Mouse (Mus musculus) CD8-positive naive resting alpha-beta T cell, adult 2 months (primary cell): ENCODE measurements around the gene Il13.

ENCODE experiments used
- DNase-seq, 2 experiments: peaks; one replicate each; pipeline ENCODE4 v3.0.0; 2022; ENCODE audit warnings: low read depth in 2 of 2, low spot score in 2 of 2

The Il13 gene

DNA sequence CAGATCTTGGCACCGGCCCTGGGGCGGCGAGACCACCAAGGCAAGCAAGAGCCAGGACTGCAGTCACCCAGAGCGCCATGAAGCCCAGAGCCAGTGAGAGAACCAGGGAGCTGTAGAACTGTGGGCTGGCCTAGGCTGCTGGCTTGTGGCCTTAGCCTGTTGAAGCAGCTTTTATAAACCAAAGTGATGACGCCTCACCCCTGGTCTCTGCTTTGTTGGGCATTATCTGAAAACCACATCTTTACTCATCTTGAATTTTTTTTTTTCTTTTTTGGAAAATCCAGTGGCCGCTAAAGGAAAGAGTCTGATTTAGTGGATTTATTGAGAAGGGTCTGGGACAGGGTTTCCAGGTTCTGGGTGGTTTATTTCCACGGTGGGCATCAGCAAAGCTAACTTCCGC, at the start of gene Il13:
Gene Il13, minus strand, starts transcription at position 147 of the 400 bp plus-strand sequence.
- no peak for DNase-seq

DNA sequence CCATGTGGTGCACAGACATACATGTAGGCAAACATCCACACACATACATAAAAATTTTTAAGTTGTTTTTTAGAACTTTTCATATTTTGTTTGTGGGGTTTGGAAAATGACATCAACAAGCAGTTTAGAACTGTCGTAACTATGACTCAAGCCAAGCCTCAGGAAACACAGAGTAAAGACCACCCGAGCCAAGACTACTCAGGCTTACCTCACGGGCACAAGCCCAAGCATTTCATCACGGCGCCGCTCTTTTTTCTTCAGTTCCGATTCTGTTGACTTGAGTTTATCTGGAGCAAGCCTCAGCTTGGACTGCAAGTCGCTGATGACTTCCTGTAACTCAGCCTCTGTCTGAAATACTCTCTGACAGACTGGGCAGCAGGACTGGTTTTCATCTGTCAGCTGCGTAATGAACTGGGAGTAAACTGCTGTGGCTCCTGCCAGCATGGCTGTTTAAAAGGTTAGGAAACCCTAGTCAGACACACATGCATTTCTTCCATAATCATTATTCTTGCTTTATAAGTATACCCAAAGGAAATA, 48.6 kb upstream of the Il13 start:
- DNase-seq, result no peak

DNA sequence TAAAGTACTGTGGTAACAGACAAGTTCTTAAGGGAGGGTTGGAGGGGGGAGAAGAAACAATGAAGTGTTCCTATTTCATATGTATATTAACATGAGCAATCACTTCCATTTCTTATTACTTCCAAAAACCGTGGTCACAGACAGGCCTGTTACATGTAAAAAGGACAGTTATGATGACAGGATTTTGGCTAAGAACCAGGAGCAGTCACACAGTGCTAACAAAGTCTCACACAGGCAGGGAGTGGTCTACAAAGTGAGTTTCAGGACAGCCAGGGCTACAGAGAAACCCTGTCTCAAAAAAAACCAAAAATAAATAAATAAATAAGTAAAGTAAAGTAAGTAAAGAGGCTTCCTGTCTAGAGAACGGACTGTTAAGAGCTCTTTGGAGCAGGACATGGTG, 47.7 kb upstream of the Il13 start:
- DNase-seq, result no peak

DNA sequence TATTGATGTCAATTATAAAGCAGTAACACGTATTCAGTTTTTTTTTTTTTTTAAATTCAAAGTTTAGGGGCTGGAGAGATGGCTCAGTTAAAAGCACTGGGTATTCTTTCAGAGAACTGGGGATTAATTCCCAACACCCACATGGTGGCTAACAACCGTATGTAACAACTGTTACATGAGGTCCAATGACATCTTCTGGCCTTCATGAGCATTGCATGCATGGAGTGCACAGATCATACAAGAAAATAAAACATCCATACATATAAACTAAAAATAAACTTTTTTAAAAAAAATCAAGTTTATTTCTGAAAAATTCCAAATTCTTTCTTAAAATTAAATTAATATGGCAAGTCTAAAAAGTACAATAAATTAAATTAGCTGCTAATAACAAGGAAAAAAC, 47.2 kb upstream of the Il13 start:
- no peak for DNase-seq

DNA sequence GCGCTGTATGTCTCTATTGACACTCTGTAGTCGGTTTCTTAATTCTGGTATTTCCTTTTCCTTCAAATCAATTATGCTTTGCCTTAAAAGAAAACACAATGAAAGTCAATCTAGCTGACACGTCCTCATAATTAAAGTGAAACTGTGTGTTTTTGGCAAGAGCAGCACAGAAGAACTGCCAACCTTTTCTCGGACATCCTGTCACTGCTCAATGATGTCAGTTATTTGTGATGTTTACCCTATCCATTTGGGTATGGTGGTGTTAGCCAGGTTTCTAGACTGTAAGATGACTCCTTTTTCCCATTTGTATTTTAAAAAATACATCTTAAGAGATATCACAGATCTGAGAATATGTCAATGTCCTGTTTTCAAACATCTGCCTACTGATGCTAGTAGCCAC, 45.6 kb upstream of the Il13 start:
- no peak for DNase-seq

DNA sequence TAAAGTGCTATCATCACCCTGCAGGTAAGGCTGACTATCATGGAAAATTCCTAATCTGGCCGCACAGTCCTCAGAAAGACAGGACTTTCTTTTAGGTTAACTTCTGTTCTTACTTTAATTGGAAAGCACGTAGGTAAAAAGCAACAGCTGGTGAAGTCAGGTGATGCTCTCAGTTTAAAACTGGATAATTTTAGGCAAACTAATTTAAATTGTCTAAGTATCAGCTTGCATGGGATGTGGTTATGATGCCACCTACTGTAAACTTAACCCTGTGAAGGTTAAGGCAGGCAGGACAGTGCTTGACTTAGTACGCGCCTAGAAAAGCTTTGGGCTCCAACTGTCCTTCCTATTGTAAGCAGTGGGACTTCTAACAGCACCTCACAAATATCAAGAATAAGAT, 36.9 kb upstream of the Il13 start:
- DNase-seq, result no peak

DNA sequence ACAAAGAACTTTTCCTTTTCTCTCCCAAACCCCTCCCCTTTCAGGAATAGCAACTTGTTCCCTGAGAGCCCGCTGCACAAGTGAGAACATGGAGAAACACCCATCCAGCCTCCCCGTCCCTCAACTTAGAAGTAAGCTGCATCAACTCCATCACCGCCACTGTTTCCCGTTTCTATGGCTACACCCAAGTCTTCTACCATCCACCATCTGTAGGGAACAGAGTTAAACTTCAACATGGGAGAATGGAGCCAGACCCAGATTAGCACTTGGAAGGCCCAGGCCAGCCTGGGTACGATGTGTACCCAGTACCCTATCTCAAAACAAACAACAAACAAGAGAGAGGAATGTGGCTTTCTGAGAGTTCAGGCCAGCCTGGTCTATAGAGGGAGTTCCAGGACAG, 29.6 kb upstream of the Il13 start:
- DNase-seq, result no peak

DNA sequence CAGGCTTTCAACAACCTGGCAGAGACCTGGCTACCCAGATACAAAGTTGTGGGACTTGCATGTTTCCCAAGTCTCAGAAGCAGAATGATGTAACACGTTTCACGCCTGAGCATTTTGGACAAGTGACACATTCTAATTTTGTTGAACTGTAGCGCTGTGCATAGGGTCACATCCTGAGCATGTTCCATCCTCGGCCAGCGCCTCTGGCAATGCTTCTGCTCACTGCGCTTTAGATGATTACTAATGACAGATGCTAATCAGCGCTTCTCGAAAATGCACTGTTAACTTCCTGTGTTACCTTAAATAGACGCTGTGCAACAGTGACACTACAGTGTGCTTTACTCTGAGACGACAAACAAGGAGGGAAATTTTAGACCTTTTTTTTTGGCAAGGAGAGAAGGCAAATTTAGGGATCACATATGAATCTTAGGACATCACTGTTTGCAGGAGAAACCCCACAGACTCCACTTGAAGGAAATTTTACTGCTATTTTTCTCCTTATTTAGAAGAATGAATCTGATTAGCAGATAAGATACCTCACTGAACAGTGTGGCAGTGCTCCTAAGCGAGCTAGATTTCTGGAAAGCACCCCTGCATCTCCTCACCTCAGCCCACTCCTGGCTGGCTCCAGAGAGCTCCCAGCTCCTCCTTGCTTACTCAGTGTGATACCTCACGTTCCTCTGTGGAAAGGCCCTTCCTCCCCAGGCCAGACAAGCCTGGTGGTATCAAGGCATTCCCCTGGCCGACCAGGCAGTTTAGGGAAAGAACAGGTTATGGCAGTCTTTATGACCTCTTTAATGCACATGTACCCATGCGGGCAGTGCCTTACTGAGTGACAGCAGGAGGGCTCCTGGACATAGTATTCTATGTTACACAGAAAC, 28.5 kb upstream of the Il13 start:
- DNase-seq, result no peak

DNA sequence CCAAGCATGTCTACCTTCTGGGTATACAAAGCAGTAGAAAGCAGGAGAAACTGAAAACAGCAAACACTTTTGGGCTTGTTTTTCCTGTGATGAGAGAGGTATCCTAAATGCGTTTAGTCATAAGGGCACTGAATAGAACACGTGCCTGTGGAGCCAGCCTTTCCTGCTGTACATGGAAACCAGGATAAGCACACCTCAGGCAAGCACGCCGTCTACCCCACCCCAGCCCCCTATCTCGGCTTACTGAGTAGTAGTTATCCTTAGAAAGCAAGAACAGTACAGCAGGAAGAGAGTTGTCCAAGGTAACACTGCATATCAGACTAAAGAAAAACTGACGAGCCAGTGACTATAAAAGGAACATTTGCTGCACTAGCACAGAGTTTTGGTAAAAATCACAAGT, 23.3 kb upstream of the Il13 start:
- DNase-seq, result no peak

DNA sequence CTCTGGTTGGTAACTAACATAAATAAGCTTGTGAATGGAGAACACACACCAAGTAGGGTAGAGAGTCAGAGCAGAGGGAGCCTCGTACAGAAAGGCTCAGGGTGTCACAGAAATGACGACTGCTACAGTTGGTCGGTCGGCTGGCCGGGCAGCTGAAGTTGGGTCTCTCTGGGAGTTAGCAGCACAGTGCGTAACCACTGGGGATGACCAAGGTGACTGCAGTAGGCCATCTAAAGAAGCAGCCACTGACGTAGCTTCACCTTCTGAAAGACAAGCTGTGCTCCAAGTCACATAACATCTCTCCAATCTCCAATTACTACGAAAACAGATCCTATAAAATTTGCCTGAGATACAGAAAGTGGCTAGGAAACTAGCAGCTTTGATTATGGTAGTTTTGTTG, 22.9 kb upstream of the Il13 start:
- no peak for DNase-seq

DNA sequence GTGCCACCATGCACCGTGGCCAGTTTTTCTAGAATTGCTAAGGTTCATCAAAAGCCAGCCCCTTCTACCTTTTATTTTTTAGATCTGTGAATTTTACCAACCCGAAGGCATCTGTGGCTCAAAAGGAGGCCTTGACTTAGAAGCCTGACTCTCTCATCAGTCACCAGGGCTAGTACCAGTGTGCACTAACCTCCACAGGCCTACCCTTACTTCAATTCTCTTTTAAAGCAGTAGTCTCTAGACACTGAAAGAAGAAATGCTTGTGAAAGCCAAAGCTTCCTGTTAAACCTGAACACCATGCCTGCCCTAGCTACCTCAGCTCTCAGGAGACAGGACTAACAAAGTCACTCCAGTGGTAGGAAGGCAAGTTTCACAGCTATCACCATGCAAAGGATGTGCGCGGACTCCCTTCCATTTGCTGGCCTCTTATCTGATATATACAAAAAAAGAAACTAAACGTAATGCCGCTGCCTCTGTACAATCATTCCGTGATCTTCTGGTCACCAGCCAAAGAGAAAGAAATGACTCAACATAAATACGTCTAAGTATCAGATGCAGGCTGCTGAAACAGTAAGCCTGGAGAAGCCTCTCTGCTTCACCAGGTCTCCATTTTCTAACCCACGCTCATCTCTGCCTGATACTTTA, 22.2 kb upstream of the Il13 start:
- DNase-seq, result no peak

DNA sequence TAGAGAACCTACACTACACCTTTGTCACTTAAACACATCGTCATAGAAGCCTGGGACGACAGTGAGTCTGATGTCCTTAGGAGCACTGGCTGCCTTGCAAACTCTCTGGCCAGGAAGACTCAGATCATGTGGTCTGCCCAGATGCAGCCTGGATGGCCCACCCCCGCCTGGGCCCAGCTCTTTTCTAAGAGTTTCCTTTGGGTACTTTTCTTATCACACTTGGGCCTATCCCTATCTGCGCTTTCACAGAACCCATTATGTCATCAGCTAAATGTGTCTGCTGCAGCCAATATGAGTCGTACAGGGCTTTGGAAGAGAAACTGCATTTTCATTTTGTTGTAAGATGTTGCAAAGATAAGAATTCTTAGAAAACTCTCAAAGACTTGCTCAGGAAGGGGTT, 20.5 kb upstream of the Il13 start:
- DNase-seq, result no peak

DNA sequence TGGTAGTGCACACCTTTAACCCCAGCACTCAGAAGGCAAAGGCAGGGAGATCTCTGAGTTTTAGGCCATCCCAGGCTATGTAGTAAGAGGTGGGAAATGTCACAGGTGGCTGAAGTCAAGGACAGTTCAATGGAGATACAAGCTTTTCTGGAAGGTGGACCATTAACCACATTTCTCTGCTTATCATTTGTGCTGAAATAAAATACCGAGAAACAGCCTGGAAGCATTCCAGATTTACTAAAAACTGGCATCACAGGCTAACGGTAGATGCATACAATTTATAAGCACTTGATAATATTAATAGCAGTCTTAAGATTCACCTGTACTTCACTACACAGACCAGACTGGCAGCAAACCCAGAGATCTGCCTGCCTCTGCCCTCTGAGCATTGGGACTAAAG, 17.9 kb upstream of the Il13 start:
- no peak for DNase-seq

DNA sequence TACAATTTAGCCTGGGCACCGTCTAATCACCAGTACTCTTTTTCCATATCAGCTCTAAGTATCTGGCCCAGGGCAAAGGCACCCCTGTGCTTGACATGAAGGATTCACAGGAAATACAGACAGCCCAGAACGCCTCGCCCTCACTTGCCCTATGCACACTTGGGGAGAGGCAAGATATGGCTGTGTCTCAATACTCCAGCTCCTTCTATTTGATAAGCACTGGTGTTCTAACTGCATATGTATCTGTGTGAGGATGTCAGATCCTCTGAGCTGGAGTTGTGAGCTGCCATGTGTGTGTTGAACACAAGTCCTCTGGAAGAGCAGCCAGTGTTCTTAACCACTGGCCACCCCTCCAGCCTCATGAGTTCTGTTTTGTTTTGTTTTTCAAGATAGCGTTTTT, 16.9 kb upstream of the Il13 start:
- DNase-seq, result no peak

DNA sequence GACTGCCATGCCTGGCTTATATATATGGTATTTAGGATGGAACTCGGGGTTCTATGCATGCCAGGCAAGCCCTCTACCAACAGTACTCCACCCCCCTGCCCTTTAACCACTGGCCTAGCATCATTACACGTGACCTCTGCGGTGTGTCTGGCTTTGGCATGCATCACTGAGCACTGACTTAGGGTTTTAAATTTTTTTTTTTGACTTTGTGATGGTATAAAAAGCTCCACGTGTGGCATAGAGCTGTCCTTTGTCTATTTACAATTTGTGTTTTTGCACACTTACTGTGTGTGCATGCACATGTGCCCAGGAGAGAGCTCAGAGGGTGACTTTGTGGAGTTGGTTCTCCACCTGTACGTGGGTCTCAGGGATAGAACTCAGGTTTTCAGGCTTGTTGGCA, 9.5 kb upstream of the Il13 start:
- no peak for DNase-seq

DNA sequence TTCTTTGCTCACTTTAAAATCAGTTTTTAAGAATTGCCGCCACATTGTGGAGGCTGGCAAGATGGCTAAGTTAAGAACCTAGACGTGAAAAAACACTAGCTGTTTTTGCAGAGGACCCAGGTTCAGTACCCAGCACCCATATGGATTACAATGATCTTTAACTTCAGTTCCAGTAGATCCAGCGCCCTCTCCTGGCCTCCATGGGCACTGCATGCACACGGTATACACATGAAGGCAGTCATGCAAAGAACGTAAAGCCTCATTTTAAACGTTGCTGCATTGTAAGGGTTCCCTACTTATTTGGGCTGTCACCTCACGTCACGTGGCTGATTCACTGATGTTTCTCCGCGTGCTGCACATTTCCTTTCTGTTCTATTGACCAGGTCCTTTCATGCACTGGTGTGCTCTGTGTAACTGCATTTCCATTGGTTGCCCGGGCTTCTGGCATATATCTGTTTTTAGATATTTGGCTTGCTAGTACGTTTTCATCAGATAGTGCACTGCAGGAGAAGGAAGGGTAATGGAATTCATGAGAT, 8.3 kb upstream of the Il13 start:
- DNase-seq, result no peak

DNA sequence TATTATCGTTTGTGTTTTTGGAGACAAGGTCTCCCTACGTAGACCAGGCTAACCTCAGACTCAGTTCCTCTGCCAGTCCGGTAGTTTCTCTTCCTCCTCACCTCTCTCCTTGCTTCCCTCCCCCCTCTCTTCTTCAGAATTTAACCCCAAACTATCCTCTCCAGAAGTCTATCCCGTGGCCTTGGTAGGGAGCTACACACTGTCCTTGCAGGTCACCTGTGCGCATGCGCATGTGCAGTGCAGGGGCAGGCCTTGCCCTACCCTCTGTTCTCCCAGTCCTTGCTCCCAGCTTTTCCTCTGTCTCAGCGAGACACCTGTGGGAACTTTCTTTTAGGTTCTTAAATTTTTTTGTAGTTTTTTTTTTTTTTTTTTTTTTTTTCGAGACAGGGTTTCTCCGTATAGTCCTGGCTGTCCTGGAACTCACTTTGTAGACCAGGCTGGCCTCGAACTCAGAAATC, 3.3 kb upstream of the Il13 start:
- no peak for DNase-seq

DNA sequence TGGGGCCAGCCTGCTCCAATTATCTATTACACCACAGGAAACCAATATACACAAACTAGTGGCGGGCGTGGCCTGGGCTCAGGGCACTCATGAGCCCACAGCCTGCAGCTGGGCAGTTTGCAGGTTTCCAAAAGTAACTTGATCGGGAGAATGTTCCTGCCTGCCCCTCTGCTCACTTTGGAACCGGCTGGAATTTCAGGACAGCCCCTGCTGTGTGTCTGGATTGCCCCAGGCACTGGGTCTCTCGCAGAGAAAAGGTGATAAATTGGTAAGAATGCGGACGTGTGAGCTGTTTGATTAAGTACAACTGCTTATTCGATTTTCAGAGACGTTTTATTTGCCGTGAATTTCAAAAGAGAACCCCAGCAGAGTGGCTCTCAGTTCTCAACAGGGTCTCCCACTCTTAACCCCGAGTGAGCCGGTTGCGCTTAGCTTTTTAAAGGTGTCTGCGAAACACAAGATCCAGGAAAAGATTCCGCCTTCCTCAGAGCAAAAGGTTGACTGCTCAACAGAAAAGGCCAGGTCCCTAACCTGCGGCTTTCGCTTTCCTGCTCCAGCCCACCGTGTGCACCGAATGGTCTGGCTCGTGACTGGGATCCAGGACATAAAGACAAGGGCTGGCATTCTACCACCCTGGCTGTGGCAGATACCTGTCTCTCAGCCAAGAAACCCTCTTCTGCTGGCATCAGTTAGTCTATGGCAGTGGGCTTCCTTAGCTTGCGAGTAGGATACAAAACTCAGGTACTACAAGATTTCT, 2.7 kb upstream of the Il13 start:
- no peak for DNase-seq

DNA sequence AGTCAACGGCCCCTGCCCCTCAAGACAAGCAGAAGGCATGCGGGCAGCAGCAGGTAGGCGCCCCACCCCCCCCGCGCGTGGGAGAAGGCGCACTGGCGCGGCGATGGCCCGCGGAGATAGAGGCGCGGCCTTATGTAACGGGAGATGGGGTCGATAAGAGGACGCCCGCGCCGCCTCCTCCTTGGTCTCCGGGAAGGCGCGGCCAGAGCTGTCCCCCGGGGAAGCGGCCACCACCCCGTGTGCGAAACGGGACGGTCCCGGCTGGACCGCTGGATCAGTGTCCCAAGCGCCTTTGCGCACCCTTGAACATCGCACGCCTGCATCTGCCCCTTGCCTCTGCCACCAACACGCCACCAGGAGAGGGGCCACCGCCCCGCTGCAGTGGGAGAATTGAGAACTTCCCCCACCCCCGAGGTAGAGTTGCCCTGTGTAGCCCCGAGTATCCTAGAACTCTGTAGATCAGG, 1.7 kb upstream of the Il13 start:
- no peak for DNase-seq

DNA sequence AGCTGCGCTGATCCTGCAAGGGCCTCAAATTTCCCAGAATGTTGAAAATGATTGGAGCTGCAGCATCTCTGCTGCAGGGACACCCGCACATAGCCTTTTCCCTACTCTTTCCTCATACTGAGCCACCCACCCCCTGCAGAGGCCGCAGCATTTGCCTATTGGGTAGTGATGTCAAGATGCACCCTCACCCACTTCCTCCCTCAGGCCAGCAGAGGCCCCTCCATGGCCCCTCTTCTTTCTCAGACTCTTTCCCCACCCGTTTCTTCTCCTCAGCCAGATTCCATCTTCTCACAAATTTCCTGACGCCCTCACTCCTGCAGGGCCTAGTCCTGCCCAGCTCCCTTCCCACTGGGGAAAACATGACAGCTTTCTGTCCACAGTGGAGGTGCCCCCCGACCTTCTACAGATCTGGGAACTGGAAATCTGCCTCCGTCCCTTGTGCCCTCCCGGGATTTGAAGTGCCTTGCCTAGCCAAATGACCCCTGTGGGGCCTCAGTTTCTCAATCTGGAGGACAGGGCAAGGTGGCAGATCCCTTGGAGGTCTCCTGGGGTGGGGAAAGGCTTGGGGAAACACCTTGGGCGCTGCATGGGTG, 1.2 kb upstream of the Il13 start:
- no peak for DNase-seq

DNA sequence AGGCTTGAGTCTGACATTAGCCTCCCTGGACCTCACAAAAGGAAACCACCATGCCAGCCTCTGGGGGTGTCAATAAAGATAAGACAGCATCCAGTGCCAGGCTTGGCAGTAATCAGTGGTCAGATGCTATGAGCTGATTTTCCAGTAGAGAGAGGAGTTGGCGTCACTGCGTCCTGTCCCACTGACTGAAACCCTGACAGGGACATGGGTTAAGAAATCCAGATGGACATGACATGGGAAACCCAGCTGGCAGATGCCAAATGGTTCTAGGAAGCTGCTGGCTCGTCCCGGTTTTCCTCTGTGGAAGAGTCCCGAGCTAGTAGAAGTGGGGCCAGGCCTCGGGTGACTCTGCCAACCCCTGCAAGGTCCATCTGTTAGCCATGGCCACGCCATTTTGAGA, 858 bp downstream of the Il13 start:
- no peak for DNase-seq
